Mouse (Mus musculus) frontal cortex, adult (tissue): ENCODE data around the gene Mettl24.
A peak's percentile ranks its signal among the peaks of the same experiment; 100 is the strongest.

Experiments used
- ATAC-seq: cut with Nextera tagmentation; 2 replicates; pipeline ENCODE4 v1.9.2; 2017; ENCODE audit warnings: mild to moderate bottlenecking, moderate library complexity, mixed read lengths; ENCODE audit not compliant: low TSS enrichment

Mettl24 gene

DNA sequence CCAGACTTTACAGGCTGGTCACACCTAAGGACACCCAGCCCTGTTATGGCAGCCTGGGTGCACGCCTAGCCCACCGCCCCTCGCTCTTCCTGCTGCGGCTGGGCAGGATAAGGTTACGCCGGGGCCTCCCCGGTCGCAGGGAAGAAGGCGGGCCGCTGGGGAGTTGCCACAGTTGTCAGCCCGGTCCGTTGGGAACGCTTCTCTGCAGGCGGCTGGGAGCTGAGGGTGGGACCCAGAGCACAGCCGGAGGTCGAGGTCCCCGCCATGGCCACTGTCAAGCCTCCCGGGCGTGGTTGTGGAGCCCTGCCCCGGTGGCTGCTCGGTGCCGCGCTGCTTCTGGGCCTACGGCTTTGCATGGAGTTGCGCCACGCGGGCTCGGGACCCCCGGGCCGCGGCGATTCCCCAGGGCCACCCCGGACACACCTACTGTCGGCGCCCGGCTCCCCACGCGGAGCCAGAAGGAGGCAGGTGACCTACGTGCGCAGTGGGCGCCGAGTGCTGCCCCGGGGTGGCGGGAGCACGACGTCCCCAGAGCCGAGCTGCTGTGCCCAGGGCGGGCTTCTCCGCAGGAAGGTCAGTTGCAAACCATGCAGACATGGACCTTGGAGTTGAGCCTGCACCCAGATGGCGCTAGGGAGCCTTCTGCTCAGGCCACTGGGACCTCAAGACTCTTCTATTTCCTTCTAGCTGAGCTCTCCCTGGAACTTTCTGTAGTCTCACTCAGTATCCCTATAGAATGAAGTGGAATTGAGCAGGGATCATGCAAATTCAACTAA lies at the start of gene Mettl24:
Gene Mettl24 (plus strand): TSS at position 191 of the 776 bp plus-strand sequence.
- peak; percentile 25 for ATAC-seq

DNA sequence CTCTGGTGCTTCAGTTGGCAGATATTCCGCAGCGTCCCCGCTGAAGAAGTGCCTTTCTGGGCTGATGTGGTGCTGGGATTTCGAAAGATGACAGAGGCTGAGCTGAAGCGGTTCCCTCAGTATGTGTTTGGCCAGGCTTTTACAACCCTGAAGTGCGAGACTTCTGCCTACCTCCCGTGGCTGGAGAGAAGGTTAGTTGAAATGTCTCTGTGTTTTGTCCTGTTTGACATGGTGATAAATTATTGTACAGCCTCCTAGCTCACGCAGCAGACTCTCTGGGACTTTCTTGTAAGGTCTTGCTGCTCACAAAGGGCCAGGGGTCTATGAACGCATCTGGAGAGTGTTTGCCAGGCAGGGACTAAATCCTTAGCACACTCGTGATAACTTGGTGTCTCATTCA lies 45.8 kb upstream of the Mettl24 start:
- ATAC-seq: no peak

GRCm38 (mm10) chr10:40638276-40638675 lies 44.8 kb upstream of the Mettl24 start:
- peak; percentile 68 for ATAC-seq

- peak; percentile 75 for ATAC-seq
These were observed 44.0 kb upstream of the Mettl24 start for GRCm38 (mm10) chr10:40638823-40639819.

DNA sequence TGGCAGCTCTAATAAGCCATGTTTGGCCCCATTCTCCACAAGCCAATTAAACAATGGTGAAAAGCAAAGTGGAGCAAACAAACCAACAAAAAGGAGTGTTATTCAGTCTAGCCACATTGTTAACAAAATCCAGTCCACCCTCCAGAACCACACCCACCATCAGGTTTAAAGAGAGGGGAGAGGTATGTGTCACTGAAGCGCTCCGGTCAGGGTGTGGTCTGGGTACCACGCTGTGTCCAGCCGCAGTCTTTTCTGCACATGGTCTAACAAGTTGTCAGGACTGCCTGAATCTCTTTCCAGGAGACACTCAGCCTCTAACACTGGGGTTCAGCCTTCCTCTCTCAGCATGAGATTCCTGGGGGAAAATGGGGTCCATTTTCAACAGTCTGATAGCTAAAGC lies 42.7 kb upstream of the Mettl24 start:
- ATAC-seq: no peak

DNA sequence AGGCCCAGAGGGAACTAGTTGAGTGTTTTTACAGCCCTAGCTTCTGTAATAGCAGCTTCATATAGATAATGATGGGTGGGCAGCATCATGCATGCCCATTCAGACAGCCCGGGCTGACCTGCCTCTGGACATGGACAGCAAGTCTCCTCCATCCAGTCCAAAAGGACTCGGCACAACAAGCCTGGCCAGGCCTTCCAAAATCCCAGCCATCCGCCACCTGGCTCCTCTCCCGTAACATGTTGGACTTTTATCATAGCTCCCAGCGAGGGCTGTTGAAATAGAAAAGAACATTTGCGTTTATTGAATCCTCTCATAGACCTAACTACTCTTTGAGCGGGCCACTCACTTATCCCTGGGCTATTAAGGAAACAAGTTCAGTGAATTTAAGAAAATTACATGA lies 41.2 kb upstream of the Mettl24 start:
- no peak for ATAC-seq

- no peak for ATAC-seq
These were observed 40.0 kb upstream of the Mettl24 start for GRCm38 (mm10) chr10:40643126-40643525.

GRCm38 (mm10) chr10:40644456-40644855 lies 38.6 kb upstream of the Mettl24 start:
- no peak for ATAC-seq

DNA sequence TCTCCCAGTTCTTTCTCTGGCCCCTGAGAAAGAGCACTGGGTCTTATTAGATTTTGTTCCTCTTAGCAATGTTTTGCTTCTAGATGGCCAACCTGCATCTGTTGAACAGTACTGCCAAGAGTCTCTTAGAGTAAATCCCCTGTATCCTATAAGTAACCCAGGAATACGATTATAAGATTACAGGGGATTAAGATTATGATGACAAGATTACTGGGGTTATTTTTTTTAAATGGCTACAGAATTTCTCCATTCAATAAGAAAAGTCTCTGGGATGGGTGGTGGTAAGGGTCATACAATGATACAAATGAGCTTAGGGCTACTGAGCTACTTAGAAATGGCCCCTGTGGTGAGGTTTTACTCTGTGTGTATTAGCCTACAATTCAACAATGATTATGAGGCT lies 37.7 kb upstream of the Mettl24 start:
- ATAC-seq: no peak

DNA sequence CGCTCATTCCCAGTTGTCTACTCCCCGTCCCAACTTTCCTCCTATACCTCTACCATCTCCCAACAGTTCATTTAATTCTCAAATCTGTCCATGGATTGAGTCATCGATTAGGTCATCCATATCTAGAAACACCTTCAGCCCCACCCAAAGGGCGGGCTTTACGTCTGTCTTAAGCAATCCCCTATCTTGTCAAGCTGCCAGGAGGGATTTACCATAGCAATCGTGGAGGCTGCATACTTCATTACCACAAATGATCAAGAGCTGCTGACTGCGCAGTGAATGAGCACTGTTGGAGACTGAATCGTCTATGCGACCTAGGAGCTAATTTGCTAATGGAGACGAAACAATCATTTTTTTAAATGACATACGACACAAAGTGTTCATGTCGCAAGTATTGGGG lies 34.3 kb upstream of the Mettl24 start:
- ATAC-seq: no peak

DNA sequence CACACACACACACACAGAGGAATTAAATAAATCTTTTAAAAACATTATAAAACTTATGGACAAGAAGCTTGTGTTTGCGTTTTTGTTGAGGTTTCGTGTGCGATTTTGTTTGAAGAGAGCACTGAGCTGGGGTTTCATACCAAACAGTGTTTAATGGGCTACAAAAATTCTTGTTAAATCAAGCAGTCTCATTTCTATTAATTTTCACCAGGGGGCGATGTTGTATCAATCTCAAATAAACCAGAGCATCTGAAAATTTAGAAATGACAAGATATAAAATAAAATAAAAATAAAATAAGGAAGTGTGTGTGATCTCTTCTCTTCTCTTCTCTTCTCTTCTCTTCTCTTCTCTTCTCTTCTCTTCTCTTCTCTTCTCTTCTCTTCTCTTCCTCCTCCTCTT lies 33.4 kb upstream of the Mettl24 start:
- ATAC-seq: no peak

DNA sequence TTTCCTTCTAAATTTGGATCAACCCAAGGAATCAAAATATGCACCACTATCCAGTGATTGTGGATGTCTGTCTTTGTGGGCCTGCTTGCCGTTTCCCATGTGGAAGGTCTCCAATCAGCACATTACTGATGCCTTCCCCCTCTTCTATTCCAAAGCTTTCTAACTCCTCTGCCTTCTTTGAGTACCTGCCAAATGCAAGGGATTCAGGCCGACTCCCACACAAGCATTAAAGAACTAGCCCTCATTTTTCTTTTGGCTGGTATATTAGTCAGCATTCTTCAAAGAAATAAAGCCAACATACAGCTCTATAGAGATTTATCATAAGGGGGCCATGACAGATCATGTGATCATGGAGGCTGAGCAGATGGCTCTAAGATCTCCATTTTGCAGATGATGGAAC lies 31.4 kb upstream of the Mettl24 start:
- peak; percentile 39; the same call in 1 of the 2 replicates for ATAC-seq

DNA sequence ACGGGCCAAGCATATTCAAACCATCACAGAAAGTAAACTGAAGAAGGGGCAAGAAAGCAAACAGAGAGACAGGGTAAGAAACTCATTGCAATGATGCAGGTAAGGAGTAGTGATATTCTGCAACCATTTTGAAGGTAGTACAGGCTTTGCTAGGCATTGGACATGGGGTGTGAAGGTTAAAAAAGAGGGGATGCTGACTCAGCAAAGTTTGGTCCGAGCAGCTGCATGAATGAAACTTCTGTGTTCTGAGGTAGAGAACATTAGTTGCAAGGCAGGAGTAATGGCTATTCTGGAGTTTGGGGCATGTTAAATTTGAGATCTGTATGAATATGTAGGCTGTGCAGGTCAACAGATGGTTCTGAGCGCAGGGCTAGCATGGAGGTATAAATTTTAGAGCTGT lies 17.8 kb upstream of the Mettl24 start:
- 0 out of 2 replicates have a peak, but pooled peaks have one; percentile 42 for ATAC-seq

- ATAC-seq: peak; percentile 13; the same call in 1 of the 2 replicates
These were observed 16.1 kb upstream of the Mettl24 start for GRCm38 (mm10) chr10:40666943-40667342.

GRCm38 (mm10) chr10:40668640-40669039 lies 14.4 kb upstream of the Mettl24 start:
- ATAC-seq: no peak

GRCm38 (mm10) chr10:40672587-40673296 lies 10.3 kb upstream of the Mettl24 start:
- peak; percentile 62 for ATAC-seq

GRCm38 (mm10) chr10:40673297-40673665 lies 9.8 kb upstream of the Mettl24 start:
- ATAC-seq: peak; percentile 53; the same call in 1 of the 2 replicates

DNA sequence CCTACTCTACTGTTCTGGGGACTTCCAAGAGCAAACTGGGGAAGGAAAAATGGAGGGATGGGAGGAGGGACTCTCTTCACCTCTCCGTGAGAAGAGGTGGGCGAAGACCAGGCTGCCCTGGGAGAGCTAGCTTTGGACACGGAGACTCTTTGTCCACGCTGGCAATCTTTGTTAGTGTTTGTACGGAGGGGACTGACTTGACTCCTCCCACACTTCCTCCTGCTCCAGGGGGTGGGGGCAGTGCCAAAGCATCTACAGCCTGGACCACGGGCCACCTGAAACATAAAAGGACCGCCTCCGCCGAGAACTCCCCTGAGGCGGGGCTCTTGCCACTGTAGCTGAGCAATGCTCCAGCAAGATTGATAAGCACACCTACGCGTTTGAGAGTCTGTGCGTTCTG lies 8.9 kb upstream of the Mettl24 start:
- ATAC-seq: 0 out of 2 replicates have a peak, but pooled peaks have one; percentile 25

- no peak for ATAC-seq
These were observed 7.2 kb upstream of the Mettl24 start for GRCm38 (mm10) chr10:40675921-40676320.

DNA sequence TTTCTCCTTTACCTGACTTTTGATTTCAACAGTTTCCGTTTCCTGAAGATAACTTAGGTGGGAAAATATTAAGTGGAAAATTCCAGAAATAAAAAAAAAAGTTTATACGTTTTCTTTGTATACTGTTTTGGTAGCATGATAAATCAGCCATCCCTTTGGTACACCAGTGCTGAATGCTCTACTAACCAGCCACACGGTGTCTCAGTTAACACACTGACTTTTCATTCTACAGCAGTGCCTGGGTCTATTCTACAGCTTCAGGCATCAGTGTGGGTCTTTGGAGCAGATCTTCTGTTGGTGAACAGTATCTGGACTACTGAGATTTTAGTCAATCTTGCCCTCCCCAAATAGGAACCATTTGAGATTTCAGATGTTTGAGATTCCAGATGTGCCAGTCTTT lies 4.6 kb upstream of the Mettl24 start:
- ATAC-seq: no peak

GRCm38 (mm10) chr10:40682470-40682869 lies 612 bp upstream of the Mettl24 start:
- peak; percentile 67 for ATAC-seq

DNA sequence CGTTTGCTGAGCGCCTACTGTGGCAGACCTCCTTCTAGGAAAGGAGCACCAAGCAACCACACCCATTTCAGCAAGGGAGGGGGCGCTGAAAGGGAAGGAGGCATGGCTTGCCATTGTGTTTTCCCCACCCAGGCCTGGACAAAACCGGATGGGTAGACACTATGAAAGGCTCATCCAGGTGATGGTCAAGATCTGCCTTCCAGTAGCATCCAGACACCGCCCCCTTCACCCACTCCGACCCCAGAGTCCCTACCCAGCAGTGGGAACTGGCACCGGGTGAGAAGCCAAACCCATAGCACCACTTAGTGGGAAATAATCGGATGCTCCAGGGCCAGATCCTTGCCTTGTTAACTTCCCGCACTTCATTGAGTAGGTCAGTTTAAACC lies 779 bp downstream of the Mettl24 start:
- no peak for ATAC-seq
